Mouse (Mus musculus): ENCODE measurements around the gene Siah2. TPM values are rescaled to one million over a fixed set of nuclear protein-coding genes. Genes with fewer than 3 reads are reported as not detected.

Siah2 gene
- 0.84 and 5.0 TPM in 2 replicates for total RNA-seq (2015; ENCODE audit: low replicate concordance)
- 1.5 and 2.1 TPM in 2 replicates for total RNA-seq (2017; ENCODE audit: low replicate concordance)

GRCm38 (mm10) chr3:58691997-58692721 lies at the start of gene Siah2:
TSS of gene Siah2 (minus strand) at chr3:58692400.
- peak; percentile 80 for ATAC-seq (replicated peaks; ENCODE audit: low FRiP score, poor library complexity, severe bottlenecking)

GRCm38 (mm10) chr3:58739536-58739935 lies 47.3 kb upstream of the Siah2 start:
- no peak for ATAC-seq (replicated peaks; ENCODE audit: low FRiP score, poor library complexity, severe bottlenecking)

GRCm38 (mm10) chr3:58738346-58739089 lies 46.3 kb upstream of the Siah2 start:
- ATAC-seq (replicated peaks; ENCODE audit: low FRiP score, poor library complexity, severe bottlenecking), result no peak

- ATAC-seq (replicated peaks; ENCODE audit: low FRiP score, poor library complexity, severe bottlenecking), result no peak
These were observed 39.3 kb upstream of the Siah2 start for GRCm38 (mm10) chr3:58731520-58731919.

GRCm38 (mm10) chr3:58730580-58730979 lies 38.4 kb upstream of the Siah2 start:
- ATAC-seq (replicated peaks; ENCODE audit: low FRiP score, poor library complexity, severe bottlenecking), result no peak

GRCm38 (mm10) chr3:58729549-58729948 lies 37.3 kb upstream of the Siah2 start:
- ATAC-seq (replicated peaks; ENCODE audit: low FRiP score, poor library complexity, severe bottlenecking), result no peak

- no peak for ATAC-seq (replicated peaks; ENCODE audit: low FRiP score, poor library complexity, severe bottlenecking)
These were observed 35.4 kb upstream of the Siah2 start for GRCm38 (mm10) chr3:58727601-58728000.

GRCm38 (mm10) chr3:58727012-58727411 lies 34.8 kb upstream of the Siah2 start:
- no peak for ATAC-seq (replicated peaks; ENCODE audit: low FRiP score, poor library complexity, severe bottlenecking)

GRCm38 (mm10) chr3:58726374-58726773 lies 34.2 kb upstream of the Siah2 start:
- ATAC-seq (replicated peaks; ENCODE audit: low FRiP score, poor library complexity, severe bottlenecking), result no peak

- no peak for ATAC-seq (replicated peaks; ENCODE audit: low FRiP score, poor library complexity, severe bottlenecking)
These were observed 32.6 kb upstream of the Siah2 start for GRCm38 (mm10) chr3:58724815-58725214.

GRCm38 (mm10) chr3:58723656-58724055 lies 31.5 kb upstream of the Siah2 start:
- ATAC-seq (replicated peaks; ENCODE audit: low FRiP score, poor library complexity, severe bottlenecking), result no peak

GRCm38 (mm10) chr3:58719461-58720230 lies 27.4 kb upstream of the Siah2 start:
- no peak for ATAC-seq (replicated peaks; ENCODE audit: low FRiP score, poor library complexity, severe bottlenecking)

- no peak for ATAC-seq (replicated peaks; ENCODE audit: low FRiP score, poor library complexity, severe bottlenecking)
These were observed 24.5 kb upstream of the Siah2 start for GRCm38 (mm10) chr3:58716705-58717104.

- ATAC-seq (replicated peaks; ENCODE audit: low FRiP score, poor library complexity, severe bottlenecking), result no peak
These were observed 22.6 kb upstream of the Siah2 start for GRCm38 (mm10) chr3:58714767-58715166.

- no peak for ATAC-seq (replicated peaks; ENCODE audit: low FRiP score, poor library complexity, severe bottlenecking)
These were observed 21.8 kb upstream of the Siah2 start for GRCm38 (mm10) chr3:58714034-58714433.

GRCm38 (mm10) chr3:58713191-58713590 lies 21.0 kb upstream of the Siah2 start:
- no peak for ATAC-seq (replicated peaks; ENCODE audit: low FRiP score, poor library complexity, severe bottlenecking)

- no peak for ATAC-seq (replicated peaks; ENCODE audit: low FRiP score, poor library complexity, severe bottlenecking)
These were observed 12.3 kb upstream of the Siah2 start for GRCm38 (mm10) chr3:58704547-58704946.

GRCm38 (mm10) chr3:58703748-58704147 lies 11.5 kb upstream of the Siah2 start:
- ATAC-seq (replicated peaks; ENCODE audit: low FRiP score, poor library complexity, severe bottlenecking), result no peak

GRCm38 (mm10) chr3:58702329-58702728 lies 10.1 kb upstream of the Siah2 start:
- no peak for ATAC-seq (replicated peaks; ENCODE audit: low FRiP score, poor library complexity, severe bottlenecking)

GRCm38 (mm10) chr3:58701441-58701840 lies 9.2 kb upstream of the Siah2 start:
- no peak for ATAC-seq (replicated peaks; ENCODE audit: low FRiP score, poor library complexity, severe bottlenecking)

Data from erythroblast, adult 5-6 weeks (primary cell).